Mouse (Mus musculus): ENCODE data around the gene Cdk15.

DNA sequence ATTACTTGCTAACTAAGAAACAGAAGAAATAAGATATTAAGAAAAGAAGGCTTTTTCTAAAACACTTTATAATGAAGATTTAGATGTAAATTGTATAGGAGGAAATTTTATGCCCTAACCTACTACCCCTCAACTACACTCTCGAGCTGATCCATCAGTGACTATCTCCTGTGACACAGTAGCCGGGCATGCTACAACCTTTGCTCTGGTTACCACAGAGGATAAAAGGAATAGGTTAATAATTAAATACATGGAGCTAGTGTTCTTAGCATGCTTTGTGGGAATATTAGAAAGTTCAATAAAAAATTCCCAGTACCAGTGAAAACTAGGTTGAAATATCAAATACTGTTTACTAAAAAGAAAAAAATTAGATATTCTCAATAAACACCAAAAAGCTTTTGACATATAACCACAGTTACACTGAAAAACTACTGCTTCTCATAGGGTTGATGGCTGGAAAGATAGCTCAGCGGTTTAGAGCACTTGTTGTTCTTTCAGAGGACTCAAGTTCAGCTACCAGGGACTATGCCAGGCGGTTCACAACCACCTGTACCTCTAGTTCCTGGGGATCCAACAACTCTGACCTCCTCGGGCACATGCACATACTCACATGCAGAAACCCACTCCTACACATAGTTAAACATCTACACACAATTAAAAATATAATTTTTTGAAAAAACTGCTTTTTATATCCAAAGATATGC, 44.5 kb upstream of the Cdk15 start:
- TF ChIP-seq CTCF (IDR thresholded peaks at IDR 0.05) (no peak), EP300 (IDR thresholded peaks at IDR 0.05; ENCODE audit: insufficient read depth, low read depth, low read length) (no peak)
